In genomic region chr3:58135607-58136365, GRCm38 (mm10) we compare ENCODE assay signal across 11 mouse cellular contexts.
DNase-seq lines count a peak whose midpoint lies in the region; ATAC-seq and TF ChIP-seq lines count a peak whose summit lies in the region.
"Had no signal": no experiment of that assay in that cellular context is flagged by ENCODE, and none has a peak within 500 bp of the region (broad histone marks: within the 10 kb centered on the region; RNA-seq: fewer than 3 reads in every experiment).

No protein-coding gene starts in this region.

- H3K36me3 ChIP-seq in hindbrain, embryonic 10.5 days = no peaks in the 10 kb centered on the region
- no peaks in the 10 kb centered on the region for H3K36me3 ChIP-seq in hindbrain, embryonic 12.5 days
- no peaks in the 10 kb centered on the region for H3K36me3 ChIP-seq in embryonic facial prominence, embryonic 15.5 days
- H3K36me3 ChIP-seq in limb, embryonic 15.5 days = no peaks in the 10 kb centered on the region

- H3K27ac ChIP-seq in hindbrain, embryonic 10.5 days = no peak overlapping the region
- H3K27ac ChIP-seq in hindbrain, embryonic 12.5 days = no peak overlapping the region
- 0 out of 2 replicates have a peak overlapping the region, but pooled peaks have one; percentile 28 for H3K27ac ChIP-seq in embryonic facial prominence, embryonic 15.5 days (replicated peaks)
- 0 out of 2 replicates have a peak overlapping the region, but pooled peaks have one; percentile 4 for H3K27ac ChIP-seq in limb, embryonic 15.5 days
- H3K27ac ChIP-seq: liver, embryonic 14.5 days had no signal

- no peak overlapping the region for H3K9ac ChIP-seq in hindbrain, embryonic 12.5 days
- H3K9ac ChIP-seq in embryonic facial prominence, embryonic 15.5 days = no peak overlapping the region
- H3K9ac ChIP-seq in limb, embryonic 15.5 days = no peak overlapping the region
- H3K9ac ChIP-seq: liver, embryonic 14.5 days had no signal

- in situ Hi-C loops in Patski (cut with MboI; ENCODE audit: low pct_unique_long_range_greater_than_20kb) = no loop called here

- H3K4me1 ChIP-seq in hindbrain, embryonic 10.5 days (replicated peaks) = peaks cover 7% of the 10 kb centered on the region
- H3K4me1 ChIP-seq in hindbrain, embryonic 12.5 days = peaks cover 7% of the 10 kb centered on the region; the same call in 1 of the 2 replicates
- H3K4me1 ChIP-seq in embryonic facial prominence, embryonic 15.5 days = peaks cover 11% of the 10 kb centered on the region
- H3K4me1 ChIP-seq in limb, embryonic 15.5 days = no peaks in the 10 kb centered on the region

- no peak overlapping the region for H3K4me3 ChIP-seq in hindbrain, embryonic 10.5 days
- H3K4me3 ChIP-seq in hindbrain, embryonic 12.5 days = no peak overlapping the region
- H3K4me3 ChIP-seq in embryonic facial prominence, embryonic 15.5 days (replicated peaks) = no peak overlapping the region
- no peak overlapping the region for H3K4me3 ChIP-seq in limb, embryonic 15.5 days

- CTCF ChIA-PET in Patski (lab: Charles Lee) = interaction anchor here (0.7 to 16.0 kb wide), 7 partner anchors 12 to 469 kb away, joined by 3 to 286 read pairs (median 4); no protein-coding TSS in a partner anchor

- WGBS in hindbrain, embryonic 10.5 days = 20% methylated on average over 10 of the region's 10 CpGs
- 18% methylated on average over 10 of the region's 10 CpGs for WGBS in hindbrain, embryonic 12.5 days
- WGBS in embryonic facial prominence, embryonic 15.5 days = 15% methylated on average over 10 of the region's 10 CpGs
- 23% methylated on average over 10 of the region's 10 CpGs for WGBS in limb, embryonic 15.5 days

- ATAC-seq in hindbrain, embryonic 12.5 days (ENCODE audit: low FRiP score) = no peak; the same call in 1 of the 2 replicates
- ATAC-seq in Patski = peak; percentile 56
- peak; percentile 73 for ATAC-seq in embryonic facial prominence, embryonic 15.5 days (ENCODE audit: insufficient number of reproducible peaks, low FRiP score, low TSS enrichment, low read depth)
- no peak for ATAC-seq in limb, embryonic 15.5 days (ENCODE audit: insufficient number of reproducible peaks, low FRiP score, low TSS enrichment, low read depth)

- peak; percentile 17 for DNase-seq in hindbrain, embryonic 10.5 days (ENCODE audit: low spot score)
- DNase-seq in Patski (ENCODE audit: low read depth, low spot score) = no peak
- DNase-seq in heart, postnatal 36 days = no peak
- DNase-seq in adrenal gland, adult 2 months = no peak
- no peak for DNase-seq in left cerebral cortex, adult 18-20 months (ENCODE audit: low spot score in 2 of 2)
- DNase-seq: gastrocnemius, postnatal 10 days; kidney, adult 8-10 months had no signal

- no peak for TF ChIP-seq CTCF in Patski (IDR thresholded peaks at IDR 0.05)

- H3K4me2 ChIP-seq in hindbrain, embryonic 12.5 days (replicated peaks) = no peak overlapping the region
- H3K4me2 ChIP-seq in embryonic facial prominence, embryonic 15.5 days (replicated peaks) = no peak overlapping the region
- H3K4me2 ChIP-seq in limb, embryonic 15.5 days = no peak overlapping the region

- POLR2A ChIA-PET in Patski (lab: Charles Lee) = interaction anchor here (0.6 kb wide), 1 partner anchor 30 kb away, joined by 5 read pairs; no protein-coding TSS in a partner anchor

- no peaks in the 10 kb centered on the region for H3K9me3 ChIP-seq in hindbrain, embryonic 10.5 days
- H3K9me3 ChIP-seq in hindbrain, embryonic 12.5 days (replicated peaks) = no peaks in the 10 kb centered on the region
- H3K9me3 ChIP-seq in embryonic facial prominence, embryonic 15.5 days (replicated peaks) = no peaks in the 10 kb centered on the region
- H3K9me3 ChIP-seq in limb, embryonic 15.5 days = no peaks in the 10 kb centered on the region

- H3K27me3 ChIP-seq in hindbrain, embryonic 10.5 days (ENCODE audit: insufficient read depth, poor library complexity, severe bottlenecking) = no peaks in the 10 kb centered on the region
- H3K27me3 ChIP-seq in hindbrain, embryonic 12.5 days = no peaks in the 10 kb centered on the region
- H3K27me3 ChIP-seq in Patski = no peaks in the 10 kb centered on the region
- H3K27me3 ChIP-seq in embryonic facial prominence, embryonic 15.5 days = no peaks in the 10 kb centered on the region
- no peaks in the 10 kb centered on the region for H3K27me3 ChIP-seq in limb, embryonic 15.5 days

- intact Hi-C loops in heart, postnatal 36 days (cut with DNase I) = no loop called here

Comparison
In these comparisons a context has a peak if more than half of its experiments do, and no peak if none do; other contexts are left out.
1. H3K27ac ChIP-seq: peak in embryonic facial prominence, embryonic 15.5 days (single experiment) and limb, embryonic 15.5 days (single experiment); none in hindbrain, embryonic 10.5 days (single experiment) and hindbrain, embryonic 12.5 days (single experiment).
2. ATAC-seq: peak in Patski (single experiment) and embryonic facial prominence, embryonic 15.5 days (single experiment); none in hindbrain, embryonic 12.5 days (single experiment) and limb, embryonic 15.5 days (single experiment).